Mouse (Mus musculus): ENCODE measurements around the gene Prpf40b. TPM values are rescaled to one million over a fixed set of nuclear protein-coding genes. Genes with fewer than 3 reads are reported as not detected.

The Prpf40b gene
- polyA plus RNA-seq, 1 experiment from 2014 or later, result 61.1 TPM

- no peak overlapping the region for H3K27ac ChIP-seq
- peaks cover 86% of the 10 kb centered on the region for H3K36me3 ChIP-seq
- 0 out of 2 replicates have a peak, but pooled peaks cover 6% of the 10 kb centered on the region for H3K27me3 ChIP-seq (ENCODE audit: insufficient read depth, poor library complexity, severe bottlenecking)
- H3K4me3 ChIP-seq, result no peak overlapping the region
- WGBS, result 54% methylated on average over 2 of the region's 2 CpGs
- no peak for DNase-seq (ENCODE audit: low spot score)
- H3K9me3 ChIP-seq, result no peaks in the 10 kb centered on the region
- peaks cover 25% of the 10 kb centered on the region for H3K4me1 ChIP-seq (replicated peaks)
Measured at GRCm38 (mm10) chr15:99326407-99326806, 31.5 kb downstream of the Prpf40b start.

DNA sequence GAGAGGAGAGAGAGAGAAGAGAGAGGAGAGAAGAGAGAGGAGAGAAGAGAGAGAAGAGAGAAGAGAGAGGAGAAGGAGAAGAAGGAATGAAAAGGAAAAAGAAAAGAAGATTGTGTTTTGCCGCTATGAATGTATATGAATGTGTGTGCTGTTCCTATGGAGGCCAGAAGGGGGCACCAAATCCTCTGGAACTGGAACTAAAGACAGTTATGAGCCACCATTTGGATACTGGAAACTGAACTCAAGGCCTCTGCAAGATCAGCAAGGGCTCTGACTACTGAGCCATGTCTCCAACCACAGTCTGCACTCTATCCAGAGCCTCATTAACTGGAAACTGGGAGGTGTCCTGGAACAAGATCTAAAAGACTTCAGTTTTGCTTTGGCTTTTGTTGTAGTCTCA lies 32.1 kb downstream of the Prpf40b start:
- no peak for DNase-seq (ENCODE audit: low spot score)
- peaks cover 86% of the 10 kb centered on the region for H3K36me3 ChIP-seq

DNA sequence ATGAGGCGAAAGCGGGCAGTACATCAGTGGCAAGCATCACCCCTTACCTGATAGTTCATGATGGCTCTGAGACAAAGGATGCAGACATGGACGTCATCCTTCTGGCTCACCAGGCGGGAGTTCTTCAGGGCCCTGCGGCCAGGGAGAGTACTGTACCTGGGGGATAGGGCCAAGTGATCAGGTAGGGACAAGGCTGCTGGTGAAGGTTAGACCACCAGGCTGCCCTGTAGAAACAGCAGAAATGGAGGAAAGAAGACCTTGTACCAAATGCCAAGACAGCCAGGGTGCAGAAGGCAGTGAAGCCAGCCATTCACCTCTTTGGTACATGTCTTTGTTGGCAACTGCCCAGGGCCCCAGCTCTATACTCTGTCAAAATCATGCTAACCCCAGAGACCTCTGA lies 33.1 kb downstream of the Prpf40b start:
- H3K27me3 ChIP-seq (ENCODE audit: insufficient read depth, poor library complexity, severe bottlenecking), result 0 out of 2 replicates have a peak, but pooled peaks cover 6% of the 10 kb centered on the region
- no peaks in the 10 kb centered on the region for H3K9me3 ChIP-seq
- H3K4me1 ChIP-seq (replicated peaks), result peaks cover 41% of the 10 kb centered on the region
- no peak overlapping the region for H3K27ac ChIP-seq
- no peak for DNase-seq (ENCODE audit: low spot score)
- no peak overlapping the region for H3K4me3 ChIP-seq
- peaks cover 75% of the 10 kb centered on the region for H3K36me3 ChIP-seq
- WGBS, result 93% methylated on average over 5 of the region's 5 CpGs

More for the DNA sequence above, 32.1 kb downstream of the Prpf40b start:
- Histone ChIP-seq H3K4me3 (no peak overlapping the region), H3K4me1 (replicated peaks) (peaks cover 31% of the 10 kb centered on the region), H3K27me3 (ENCODE audit: insufficient read depth, poor library complexity, severe bottlenecking) (0 out of 2 replicates have a peak, but pooled peaks cover 6% of the 10 kb centered on the region), H3K27ac (no peak overlapping the region), H3K9me3 (no peaks in the 10 kb centered on the region)
- WGBS, result 70% methylated on average over 1 of the region's 1 CpGs

GRCm38 (mm10) chr15:99330324-99330723 lies 35.4 kb downstream of the Prpf40b start:
- no peak for DNase-seq (ENCODE audit: low spot score)
- Histone ChIP-seq H3K27me3 (ENCODE audit: insufficient read depth, poor library complexity, severe bottlenecking) (0 out of 2 replicates have a peak, but pooled peaks cover 6% of the 10 kb centered on the region), H3K36me3 (peaks cover 61% of the 10 kb centered on the region), H3K4me1 (replicated peaks) (peaks cover 58% of the 10 kb centered on the region), H3K9me3 (no peaks in the 10 kb centered on the region), H3K4me3 (no peak overlapping the region), H3K27ac (no peak overlapping the region)
- 64% methylated on average over 2 of the region's 2 CpGs for WGBS

DNA sequence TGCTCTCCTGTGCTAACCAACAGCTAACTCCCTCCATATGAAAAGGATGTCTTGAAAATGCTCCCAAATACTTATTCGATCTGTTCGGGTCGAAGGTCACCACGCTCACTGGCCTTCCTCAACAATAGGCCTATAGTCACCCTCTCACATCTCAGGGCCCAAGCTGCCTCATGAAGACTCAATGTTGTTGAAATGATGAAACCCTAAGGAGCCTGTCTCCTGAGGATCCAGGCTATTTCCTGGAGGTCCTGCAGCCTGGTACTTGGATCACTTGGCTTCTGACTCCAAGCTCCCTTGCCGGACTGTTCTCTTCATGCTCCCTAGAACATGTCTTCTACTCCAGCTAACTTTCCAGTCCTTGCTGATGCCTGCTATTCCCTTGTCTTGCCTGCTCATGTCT lies 36.5 kb downstream of the Prpf40b start:
- Histone ChIP-seq H3K27me3 (ENCODE audit: insufficient read depth, poor library complexity, severe bottlenecking) (0 out of 2 replicates have a peak, but pooled peaks cover 6% of the 10 kb centered on the region), H3K4me1 (replicated peaks) (peaks cover 58% of the 10 kb centered on the region), H3K4me3 (no peak overlapping the region), H3K36me3 (peaks cover 52% of the 10 kb centered on the region), H3K9me3 (no peaks in the 10 kb centered on the region), H3K27ac (peak overlapping the region; percentile 83)
- 44% methylated on average over 5 of the region's 5 CpGs for WGBS
- no peak for DNase-seq (ENCODE audit: low spot score)

DNA sequence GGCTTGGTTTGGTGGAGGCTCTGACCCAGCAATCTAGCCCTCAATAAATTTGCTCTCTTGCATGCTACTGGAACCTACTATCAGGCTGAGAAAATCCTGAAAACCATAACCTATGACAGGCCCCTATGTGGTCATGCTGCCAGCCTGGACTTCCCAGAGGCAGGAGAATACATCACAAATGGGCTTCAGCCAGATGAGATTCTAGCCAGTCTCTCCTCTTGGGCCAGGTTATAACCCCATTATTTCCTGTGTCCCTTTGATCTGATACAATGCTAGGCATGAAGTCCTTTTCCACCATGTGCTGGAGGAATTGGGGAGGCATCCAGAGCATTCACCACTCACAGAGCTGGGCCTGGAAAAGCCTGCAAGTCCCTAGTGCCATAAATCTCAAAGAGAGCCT lies 37.2 kb downstream of the Prpf40b start:
- H3K9me3 ChIP-seq, result no peaks in the 10 kb centered on the region
- H3K4me1 ChIP-seq (replicated peaks), result peaks cover 61% of the 10 kb centered on the region
- H3K4me3 ChIP-seq, result no peak overlapping the region
- H3K27me3 ChIP-seq (ENCODE audit: insufficient read depth, poor library complexity, severe bottlenecking), result 0 out of 2 replicates have a peak, but pooled peaks cover 6% of the 10 kb centered on the region
- peak overlapping the region; percentile 83 for H3K27ac ChIP-seq
- H3K36me3 ChIP-seq, result peaks cover 44% of the 10 kb centered on the region
- no peak for DNase-seq (ENCODE audit: low spot score)

DNA sequence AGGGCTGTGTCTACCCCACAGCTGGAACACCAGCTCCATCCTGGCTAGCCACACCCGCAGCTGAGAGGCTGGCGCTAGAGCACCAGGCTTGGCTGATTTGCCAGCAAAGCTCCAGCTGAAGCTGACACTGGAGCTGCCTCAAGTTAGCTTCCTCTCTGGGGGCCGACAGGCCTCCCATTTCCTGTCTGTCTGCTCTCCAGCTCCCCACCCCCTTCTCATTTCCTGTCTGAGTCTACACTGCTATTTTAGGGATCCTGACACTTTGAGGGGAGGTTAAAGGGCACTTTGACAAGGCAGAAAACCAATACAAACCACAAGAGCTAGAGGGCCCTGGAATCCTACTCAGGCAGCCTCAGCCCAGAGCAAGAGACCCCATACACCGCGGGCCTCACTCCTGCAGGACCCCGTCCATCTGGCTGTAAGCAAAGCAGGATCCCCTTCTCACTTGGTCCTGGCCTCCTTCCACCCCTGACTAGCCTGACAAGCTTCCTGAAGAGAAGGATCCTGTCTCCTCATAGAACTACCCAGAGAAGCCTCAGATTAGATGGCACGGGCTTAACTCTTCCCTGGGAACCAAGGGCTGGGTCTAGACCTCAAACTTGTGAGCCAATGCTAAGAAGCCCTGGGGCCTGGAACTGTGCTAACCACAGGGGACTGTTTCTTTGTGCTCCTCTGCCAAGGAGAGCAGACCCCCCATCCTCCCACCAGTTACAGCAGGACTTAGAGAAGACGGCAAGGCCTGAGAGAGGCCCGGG lies 38.2 kb downstream of the Prpf40b start:
- WGBS, result 57% methylated on average over 9 of the region's 9 CpGs
- H3K4me1 ChIP-seq (replicated peaks), result peaks cover 67% of the 10 kb centered on the region
- H3K9me3 ChIP-seq, result no peaks in the 10 kb centered on the region
- H3K27ac ChIP-seq, result peak overlapping the region; percentile 83
- no peak overlapping the region for H3K4me3 ChIP-seq
- 0 out of 2 replicates have a peak, but pooled peaks cover 6% of the 10 kb centered on the region for H3K27me3 ChIP-seq (ENCODE audit: insufficient read depth, poor library complexity, severe bottlenecking)
- DNase-seq (ENCODE audit: low spot score), result peak; percentile 74
- H3K36me3 ChIP-seq, result peaks cover 35% of the 10 kb centered on the region

- no peaks in the 10 kb centered on the region for H3K9me3 ChIP-seq
- peak overlapping the region; percentile 83 for H3K27ac ChIP-seq
- no peak overlapping the region for H3K4me3 ChIP-seq
- H3K27me3 ChIP-seq (ENCODE audit: insufficient read depth, poor library complexity, severe bottlenecking), result 0 out of 2 replicates have a peak, but pooled peaks cover 6% of the 10 kb centered on the region
- DNase-seq (ENCODE audit: low spot score), result no peak
- WGBS, result 91% methylated on average over 3 of the region's 3 CpGs
- H3K36me3 ChIP-seq, result peaks cover 29% of the 10 kb centered on the region
- peaks cover 65% of the 10 kb centered on the region for H3K4me1 ChIP-seq (replicated peaks)
Measured at GRCm38 (mm10) chr15:99333676-99334065, 38.8 kb downstream of the Prpf40b start.

- 88% methylated on average over 6 of the region's 6 CpGs for WGBS
- Histone ChIP-seq H3K9me3 (no peaks in the 10 kb centered on the region), H3K27ac (no peak overlapping the region), H3K36me3 (peaks cover 21% of the 10 kb centered on the region; the same call in 1 of the 2 replicates), H3K4me3 (no peak overlapping the region), H3K27me3 (ENCODE audit: insufficient read depth, poor library complexity, severe bottlenecking) (0 out of 2 replicates have a peak, but pooled peaks cover 3% of the 10 kb centered on the region), H3K4me1 (replicated peaks) (peaks cover 63% of the 10 kb centered on the region)
- no peak for DNase-seq (ENCODE audit: low spot score)
Measured at GRCm38 (mm10) chr15:99334500-99334899, 39.6 kb downstream of the Prpf40b start.

DNA sequence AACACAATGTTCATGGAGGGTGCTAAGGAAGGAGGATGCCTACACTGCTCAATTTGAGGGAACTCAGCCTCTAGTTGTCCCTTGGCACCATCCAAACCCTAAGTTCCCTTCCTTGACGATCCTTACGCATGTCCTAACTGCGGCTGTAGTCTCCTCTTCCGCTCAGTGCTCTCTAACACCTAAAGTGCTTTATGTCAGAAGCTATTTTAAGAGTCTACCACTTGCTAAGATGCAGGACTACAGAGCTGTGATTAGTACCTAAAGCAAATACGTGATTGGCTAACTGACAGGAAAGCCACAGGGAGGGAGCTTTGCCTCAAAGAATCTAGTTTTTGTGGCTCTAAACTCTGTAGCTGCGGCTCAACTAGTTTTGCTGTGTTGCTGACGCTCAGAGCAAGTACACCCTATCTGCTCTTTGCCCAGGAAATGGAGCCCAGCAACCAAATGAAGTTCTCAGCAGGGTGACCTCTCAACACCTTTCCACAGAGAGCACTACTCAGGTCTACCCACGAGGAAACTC lies 41.0 kb downstream of the Prpf40b start:
- Histone ChIP-seq H3K4me3 (no peak overlapping the region), H3K27ac (no peak overlapping the region), H3K27me3 (ENCODE audit: insufficient read depth, poor library complexity, severe bottlenecking) (no peaks in the 10 kb centered on the region), H3K4me1 (replicated peaks) (peaks cover 60% of the 10 kb centered on the region), H3K36me3 (peaks cover 16% of the 10 kb centered on the region; the same call in 1 of the 2 replicates), H3K9me3 (no peaks in the 10 kb centered on the region)
- 84% methylated on average over 8 of the region's 8 CpGs for WGBS
- no peak for DNase-seq (ENCODE audit: low spot score)

DNA sequence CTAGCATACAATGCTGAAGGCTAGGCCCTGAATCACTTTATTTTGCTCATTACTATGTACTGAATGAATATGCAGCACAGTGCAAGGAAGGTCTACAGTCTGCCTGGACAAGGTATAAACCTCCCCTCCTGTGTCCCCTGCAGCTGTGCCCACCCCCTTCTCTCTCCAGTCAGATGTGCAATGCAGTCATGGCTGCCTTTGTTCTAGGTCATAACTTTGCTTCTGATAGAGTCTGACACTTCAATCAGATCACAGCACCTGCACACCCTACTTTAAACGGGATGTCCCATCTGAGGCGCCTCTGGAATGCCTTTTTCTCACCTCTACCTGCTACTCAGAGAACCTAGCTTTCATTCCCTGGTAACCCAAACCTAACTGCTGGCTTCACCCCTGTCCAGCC lies 44.0 kb downstream of the Prpf40b start:
- Histone ChIP-seq H3K4me1 (replicated peaks) (peaks cover 56% of the 10 kb centered on the region), H3K36me3 (peaks cover 7% of the 10 kb centered on the region; the same call in 1 of the 2 replicates), H3K9me3 (no peaks in the 10 kb centered on the region), H3K27ac (no peak overlapping the region), H3K4me3 (no peak overlapping the region), H3K27me3 (ENCODE audit: insufficient read depth, poor library complexity, severe bottlenecking) (no peaks in the 10 kb centered on the region)
- DNase-seq (ENCODE audit: low spot score), result no peak
- 89% methylated on average over 2 of the region's 2 CpGs for WGBS

DNA sequence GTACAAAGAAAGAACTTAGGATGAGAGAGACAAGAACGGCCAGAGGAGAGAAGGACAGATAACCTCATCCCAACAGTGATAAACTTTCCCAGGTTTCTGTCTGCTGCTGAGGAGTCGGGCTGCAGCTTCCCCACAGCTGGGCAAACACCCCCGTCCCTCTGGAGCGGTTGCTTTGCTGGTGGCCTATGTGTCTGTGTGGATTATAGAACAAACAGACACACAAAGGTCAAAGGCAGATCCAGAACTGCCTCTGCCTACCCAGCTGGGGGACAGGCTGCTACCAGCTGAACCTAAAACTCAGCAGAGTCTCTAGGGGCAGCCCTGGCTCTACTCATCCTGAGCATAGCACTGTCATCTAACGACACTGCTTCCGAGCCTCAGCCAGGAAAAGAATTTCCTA lies 44.8 kb downstream of the Prpf40b start:
- H3K4me1 ChIP-seq (replicated peaks), result peaks cover 56% of the 10 kb centered on the region
- H3K4me3 ChIP-seq, result no peak overlapping the region
- H3K27ac ChIP-seq, result no peak overlapping the region
- no peaks in the 10 kb centered on the region for H3K9me3 ChIP-seq
- H3K36me3 ChIP-seq, result 0 out of 2 replicates have a peak, but pooled peaks cover 1% of the 10 kb centered on the region
- no peaks in the 10 kb centered on the region for H3K27me3 ChIP-seq (ENCODE audit: insufficient read depth, poor library complexity, severe bottlenecking)
- 62% methylated on average over 6 of the region's 6 CpGs for WGBS
- no peak for DNase-seq (ENCODE audit: low spot score)

DNA sequence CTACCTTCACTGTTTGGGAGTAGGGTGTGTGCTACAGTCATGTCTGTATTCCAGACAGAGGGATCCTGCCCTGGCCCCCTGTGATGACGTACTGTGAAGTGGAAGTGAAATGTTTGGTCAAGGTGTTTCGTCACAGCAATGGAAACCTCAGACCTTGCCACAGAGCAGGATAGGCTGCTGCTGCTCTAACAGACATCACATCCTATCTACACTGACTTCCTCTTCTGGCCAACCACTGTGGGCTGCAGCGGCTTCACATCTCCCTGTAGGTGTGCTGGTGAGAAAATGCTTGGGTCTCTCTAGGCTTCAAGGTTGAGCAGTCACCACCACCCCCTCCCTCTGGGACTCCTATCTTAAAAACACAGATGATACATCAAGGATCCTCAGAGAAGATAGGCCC lies 46.2 kb downstream of the Prpf40b start:
- WGBS, result 89% methylated on average over 3 of the region's 3 CpGs
- Histone ChIP-seq H3K27me3 (ENCODE audit: insufficient read depth, poor library complexity, severe bottlenecking) (no peaks in the 10 kb centered on the region), H3K36me3 (no peaks in the 10 kb centered on the region), H3K27ac (no peak overlapping the region), H3K4me3 (no peak overlapping the region), H3K9me3 (no peaks in the 10 kb centered on the region), H3K4me1 (replicated peaks) (peaks cover 62% of the 10 kb centered on the region)
- no peak for DNase-seq (ENCODE audit: low spot score)
